Mouse (Mus musculus): ENCODE measurements around the gene Nlgn1. TPM values are rescaled to one million over a fixed set of nuclear protein-coding genes. Genes with fewer than 3 reads are reported as not detected.

Gene Nlgn1
- polyA plus RNA-seq, 1 experiment: 0.09 TPM

DNA sequence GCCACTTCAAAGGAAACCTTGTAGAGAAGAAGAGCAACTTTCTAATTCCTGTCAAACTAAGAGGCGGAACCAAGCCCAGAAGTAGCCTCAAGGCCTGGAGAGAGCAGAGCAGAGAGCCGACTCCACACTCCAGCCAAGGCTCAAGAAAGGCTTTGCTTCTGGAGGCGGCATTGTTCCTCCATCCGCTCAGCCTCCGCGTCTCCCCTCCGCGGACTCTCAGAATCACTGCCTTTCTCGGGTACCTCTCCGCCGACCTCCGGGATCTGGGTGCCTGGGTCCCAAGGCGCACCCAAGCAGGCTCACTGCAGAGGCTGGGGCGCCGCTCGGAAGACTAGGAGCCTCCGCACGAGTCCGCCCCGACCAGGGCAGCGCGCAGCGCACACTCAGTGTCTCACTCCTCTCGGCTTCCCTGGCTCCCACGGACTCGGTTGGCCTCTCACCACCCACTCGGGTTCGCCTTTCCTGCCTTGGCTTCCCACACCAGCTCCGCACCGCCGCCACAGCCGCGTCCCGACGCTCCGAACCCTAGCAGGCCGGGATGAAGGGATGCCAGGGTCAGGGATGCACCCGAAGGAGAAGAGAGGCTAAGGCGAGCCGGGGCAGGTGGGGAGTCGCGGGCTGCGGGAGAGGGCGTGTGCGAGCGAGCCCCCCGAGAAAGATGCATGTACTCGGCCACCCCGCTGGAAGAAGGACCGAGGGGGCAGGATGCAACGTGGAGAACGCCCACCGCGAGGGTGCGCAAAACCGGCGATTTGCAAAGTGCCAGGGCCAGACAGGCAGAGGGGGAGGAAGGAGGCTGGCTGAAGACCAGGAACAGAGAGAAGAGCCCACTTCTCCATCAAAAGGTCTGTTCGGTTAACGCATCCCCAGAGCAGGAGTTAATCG is 841 bp downstream of the Nlgn1 start:
- H3K27ac ChIP-seq (ENCODE audit: insufficient read depth, low read depth, low read length): no peak overlapping the region
- 4% methylated on average over 60 of the region's 60 CpGs for WGBS
- H3K27me3 ChIP-seq (ENCODE audit: control insufficient read depth, insufficient read depth, low read length): peaks cover 3% of the 10 kb centered on the region
- no peaks in the 10 kb centered on the region for H3K36me3 ChIP-seq (ENCODE audit: control insufficient read depth, insufficient read depth, low read length)
- H3K4me3 ChIP-seq (ENCODE audit: low read depth, low read length): peak overlapping the region; percentile 22
- H3K4me1 ChIP-seq (ENCODE audit: control insufficient read depth, insufficient read depth, insufficient read length, low read length): no peaks in the 10 kb centered on the region
- TF ChIP-seq POLR2A (IDR thresholded peaks at IDR 0.05; ENCODE audit: low read depth, low read length) (no peak), CTCF (IDR thresholded peaks at IDR 0.05; ENCODE audit: extremely low read depth, insufficient read length, insufficient replicate concordance, low read depth, low read length) (no peak)

GRCm38 (mm10) chr3:26330863-26331176 is 1.4 kb downstream of the Nlgn1 start:
- no peak overlapping the region for H3K27ac ChIP-seq (ENCODE audit: insufficient read depth, low read depth, low read length)
- H3K4me3 ChIP-seq (ENCODE audit: low read depth, low read length): no peak overlapping the region
- no peaks in the 10 kb centered on the region for H3K36me3 ChIP-seq (ENCODE audit: control insufficient read depth, insufficient read depth, low read length)
- TF ChIP-seq CTCF (IDR thresholded peaks at IDR 0.05; ENCODE audit: extremely low read depth, insufficient read length, insufficient replicate concordance, low read depth, low read length): no peak
- no peak for TF ChIP-seq POLR2A (IDR thresholded peaks at IDR 0.05; ENCODE audit: low read depth, low read length)
- H3K4me1 ChIP-seq (ENCODE audit: control insufficient read depth, insufficient read depth, insufficient read length, low read length): no peaks in the 10 kb centered on the region
- H3K27me3 ChIP-seq (ENCODE audit: control insufficient read depth, insufficient read depth, low read length): peaks cover 3% of the 10 kb centered on the region
- 21% methylated on average over 9 of the region's 9 CpGs for WGBS

- WGBS: 57% methylated on average over 4 of the region's 4 CpGs
- no peaks in the 10 kb centered on the region for H3K36me3 ChIP-seq (ENCODE audit: control insufficient read depth, insufficient read depth, low read length)
- no peaks in the 10 kb centered on the region for H3K4me1 ChIP-seq (ENCODE audit: control insufficient read depth, insufficient read depth, insufficient read length, low read length)
- no peak overlapping the region for H3K27ac ChIP-seq (ENCODE audit: insufficient read depth, low read depth, low read length)
- no peak for TF ChIP-seq POLR2A (IDR thresholded peaks at IDR 0.05; ENCODE audit: low read depth, low read length)
- TF ChIP-seq CTCF (IDR thresholded peaks at IDR 0.05; ENCODE audit: extremely low read depth, insufficient read length, insufficient replicate concordance, low read depth, low read length): no peak
- peaks cover 3% of the 10 kb centered on the region for H3K27me3 ChIP-seq (ENCODE audit: control insufficient read depth, insufficient read depth, low read length)
- no peak overlapping the region for H3K4me3 ChIP-seq (ENCODE audit: low read depth, low read length)
These were observed 2.2 kb downstream of the Nlgn1 start for GRCm38 (mm10) chr3:26330019-26330418.

- no peaks in the 10 kb centered on the region for H3K36me3 ChIP-seq (ENCODE audit: control insufficient read depth, insufficient read depth, low read length)
- 83% methylated on average over 1 of the region's 1 CpGs for WGBS
These were observed 7.8 kb downstream of the Nlgn1 start for GRCm38 (mm10) chr3:26324510-26324909.

GRCm38 (mm10) chr3:26317397-26317796 is 14.9 kb downstream of the Nlgn1 start:
- H3K4me3 ChIP-seq (ENCODE audit: low read depth, low read length): no peak overlapping the region
- no peaks in the 10 kb centered on the region for H3K36me3 ChIP-seq (ENCODE audit: control insufficient read depth, insufficient read depth, low read length)
- TF ChIP-seq POLR2A (IDR thresholded peaks at IDR 0.05; ENCODE audit: low read depth, low read length) (no peak), CTCF (IDR thresholded peaks at IDR 0.05; ENCODE audit: extremely low read depth, insufficient read length, insufficient replicate concordance, low read depth, low read length) (no peak)
- H3K27ac ChIP-seq (ENCODE audit: insufficient read depth, low read depth, low read length): no peak overlapping the region
- H3K27me3 ChIP-seq (ENCODE audit: control insufficient read depth, insufficient read depth, low read length): no peaks in the 10 kb centered on the region
- WGBS: 75% methylated on average over 2 of the region's 2 CpGs
- no peaks in the 10 kb centered on the region for H3K4me1 ChIP-seq (ENCODE audit: control insufficient read depth, insufficient read depth, insufficient read length, low read length)

More at GRCm38 (mm10) chr3:26324510-26324909, 7.8 kb downstream of the Nlgn1 start:
- TF ChIP-seq POLR2A (IDR thresholded peaks at IDR 0.05; ENCODE audit: low read depth, low read length): no peak
- TF ChIP-seq CTCF (IDR thresholded peaks at IDR 0.05; ENCODE audit: extremely low read depth, insufficient read length, insufficient replicate concordance, low read depth, low read length): no peak
- Histone ChIP-seq H3K27ac (ENCODE audit: insufficient read depth, low read depth, low read length) (no peak overlapping the region), H3K4me3 (ENCODE audit: low read depth, low read length) (no peak overlapping the region), H3K27me3 (ENCODE audit: control insufficient read depth, insufficient read depth, low read length) (no peaks in the 10 kb centered on the region), H3K4me1 (ENCODE audit: control insufficient read depth, insufficient read depth, insufficient read length, low read length) (no peaks in the 10 kb centered on the region)

DNA sequence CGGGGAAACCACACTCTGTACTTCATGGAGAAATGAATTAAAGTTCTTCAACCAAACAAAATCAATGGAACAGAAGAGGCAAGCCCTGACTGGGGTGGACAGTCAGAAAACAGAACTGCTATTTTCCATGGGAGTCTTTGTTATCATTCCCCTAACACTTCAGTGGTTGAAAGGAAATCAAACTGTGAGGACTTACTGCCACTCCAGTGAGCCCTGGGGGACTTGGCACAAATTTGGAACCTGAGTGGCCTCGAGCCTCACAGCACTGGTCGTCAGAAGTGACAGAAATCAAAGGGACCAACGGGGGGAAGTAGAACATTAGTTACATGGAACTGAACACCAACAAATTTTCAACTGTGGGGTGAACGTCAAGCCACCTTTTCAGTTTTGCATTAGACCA is 34.4 kb downstream of the Nlgn1 start:
- no peaks in the 10 kb centered on the region for H3K4me1 ChIP-seq (ENCODE audit: control insufficient read depth, insufficient read depth, insufficient read length, low read length)
- TF ChIP-seq POLR2A (IDR thresholded peaks at IDR 0.05; ENCODE audit: low read depth, low read length) (no peak), CTCF (IDR thresholded peaks at IDR 0.05; ENCODE audit: extremely low read depth, insufficient read length, insufficient replicate concordance, low read depth, low read length) (no peak)
- H3K36me3 ChIP-seq (ENCODE audit: control insufficient read depth, insufficient read depth, low read length): no peaks in the 10 kb centered on the region
- H3K27me3 ChIP-seq (ENCODE audit: control insufficient read depth, insufficient read depth, low read length): no peaks in the 10 kb centered on the region
- H3K4me3 ChIP-seq (ENCODE audit: low read depth, low read length): no peak overlapping the region
- no peak overlapping the region for H3K27ac ChIP-seq (ENCODE audit: insufficient read depth, low read depth, low read length)
- WGBS: 68% methylated on average over 5 of the region's 5 CpGs

DNA sequence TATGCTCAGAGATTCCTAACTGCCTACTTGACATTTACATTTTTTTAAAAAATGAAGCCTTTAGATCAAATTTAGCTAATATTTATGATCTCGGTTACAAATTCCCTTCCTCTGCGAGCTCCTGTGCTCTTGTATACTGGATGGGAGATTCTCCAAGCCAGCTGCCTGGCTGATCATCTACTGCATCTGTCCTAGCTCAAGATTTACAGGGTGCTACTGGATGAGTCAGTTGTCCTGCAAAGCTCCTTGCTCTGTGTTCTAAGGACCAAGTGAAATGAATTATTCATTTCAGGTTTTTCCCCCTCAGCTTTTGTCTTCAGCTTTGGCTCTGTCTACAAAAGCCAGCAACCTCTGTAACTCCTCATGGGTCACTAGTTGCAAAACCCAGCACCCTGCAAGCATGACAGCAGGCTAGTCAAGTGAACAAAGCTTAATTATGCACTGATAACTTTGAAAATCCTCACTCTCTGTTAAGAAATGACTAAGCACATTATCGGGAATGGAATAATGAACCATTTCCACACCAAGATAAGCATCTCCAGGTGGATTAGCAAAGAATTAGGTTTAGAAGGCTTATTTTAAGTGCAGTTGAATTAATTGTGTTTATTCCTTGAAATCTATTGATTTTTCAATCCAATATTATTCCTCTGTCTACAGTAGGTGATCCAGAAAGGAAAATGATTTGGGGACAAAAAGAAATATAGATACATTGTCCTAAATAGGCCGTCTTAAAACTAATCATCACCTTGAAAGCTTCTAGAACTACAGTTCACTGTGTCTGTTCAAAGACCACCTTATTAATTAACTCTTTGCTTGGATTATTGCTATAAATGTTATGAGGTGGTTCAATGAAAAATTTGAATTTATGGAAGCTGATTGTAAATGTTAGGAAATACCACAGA is 61.1 kb downstream of the Nlgn1 start:
- H3K27me3 ChIP-seq (ENCODE audit: control insufficient read depth, insufficient read depth, low read length): no peaks in the 10 kb centered on the region
- 61% methylated on average over 4 of the region's 4 CpGs for WGBS
- no peak overlapping the region for H3K4me3 ChIP-seq (ENCODE audit: low read depth, low read length)
- H3K36me3 ChIP-seq (ENCODE audit: control insufficient read depth, insufficient read depth, low read length): no peaks in the 10 kb centered on the region
- H3K27ac ChIP-seq (ENCODE audit: insufficient read depth, low read depth, low read length): no peak overlapping the region
- TF ChIP-seq POLR2A (IDR thresholded peaks at IDR 0.05; ENCODE audit: low read depth, low read length) (no peak), CTCF (IDR thresholded peaks at IDR 0.05; ENCODE audit: extremely low read depth, insufficient read length, insufficient replicate concordance, low read depth, low read length) (no peak)
- H3K4me1 ChIP-seq (ENCODE audit: control insufficient read depth, insufficient read depth, insufficient read length, low read length): no peaks in the 10 kb centered on the region

All from small intestine, adult 2 months (tissue).